ENCODE assay signal across 10 mouse cellular contexts in the genomic region with DNA sequence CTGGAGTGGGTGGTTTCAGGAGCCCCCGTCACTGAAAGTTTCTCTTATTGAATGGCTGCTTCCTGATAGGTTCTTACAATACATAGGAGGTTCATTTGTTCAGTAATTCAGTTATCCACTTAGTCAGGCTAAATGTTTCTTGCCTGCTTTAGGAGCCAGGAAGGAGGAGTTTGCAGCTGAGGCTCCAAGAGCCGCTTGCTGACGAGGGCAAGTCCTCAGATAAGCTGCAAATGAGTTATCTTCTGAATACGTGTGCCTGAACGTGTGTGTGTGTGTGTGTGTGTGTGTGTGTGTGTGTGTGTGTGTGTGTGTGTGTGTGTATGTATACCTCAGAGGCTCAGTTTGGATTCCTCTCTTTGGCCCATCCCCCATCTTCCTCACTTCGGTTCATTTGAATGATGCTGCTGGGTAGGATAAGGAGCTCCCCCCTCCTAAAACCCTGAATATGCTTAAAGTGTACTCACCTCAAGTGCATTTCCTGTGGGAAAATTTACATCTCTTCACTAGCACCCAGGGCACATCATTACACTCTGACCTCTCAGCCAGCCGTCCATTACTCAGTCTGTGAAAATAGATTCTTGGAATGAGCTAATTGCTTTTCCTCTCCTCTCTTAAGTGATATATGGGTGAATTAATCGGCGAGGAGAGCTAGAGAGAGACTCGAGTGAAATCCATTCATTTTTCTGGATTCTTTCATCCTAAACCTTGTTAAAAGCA. TPM values are rescaled to one million over a fixed set of nuclear protein-coding genes. Genes with fewer than 3 reads are reported as not detected.
A peak's percentile ranks its signal among the peaks of the same experiment; 100 is the strongest.
DNase-seq lines count a peak whose midpoint lies in the region; ATAC-seq lines count a peak whose summit lies in the region.
"Had no signal": no experiment of that assay in that cellular context is flagged by ENCODE, and none has a peak within 500 bp of the region (broad histone marks: within the 10 kb centered on the region; RNA-seq: fewer than 3 reads in every experiment).

No protein-coding gene starts in this region.

- H3K4me1 ChIP-seq in kidney, embryonic 15.5 days = peaks cover 50% of the 10 kb centered on the region

- no peaks in the 10 kb centered on the region for H3K27me3 ChIP-seq in kidney, embryonic 15.5 days

- no peak overlapping the region for H3K4me3 ChIP-seq in kidney, embryonic 15.5 days (replicated peaks)

- no peak overlapping the region for H3K9ac ChIP-seq in kidney, embryonic 15.5 days

- DNase-seq in kidney, adult 8-10 months = no peak
- DNase-seq in R1 (ENCODE audit: low read depth, low spot score) = peak; percentile 45
- peak; percentile 31 for DNase-seq in embryo, embryonic 10.5 days (ENCODE audit: low spot score)
- no peak for DNase-seq in right cerebral cortex, postnatal 25 days
- no peak for DNase-seq in layer of hippocampus, postnatal 25 days (ENCODE audit: extremely low spot score in 1 of 2, low spot score in 1 of 2)
- DNase-seq: cerebellum, postnatal 25 days; thymus, postnatal 25 days had no signal

- ATAC-seq in kidney, embryonic 15.5 days (replicated peaks; ENCODE audit: low FRiP score) = peak; percentile 24; the same call in 1 of the 2 replicates
- ATAC-seq in megakaryocyte-erythroid progenitor cell, adult 5-6 weeks (replicated peaks; ENCODE audit: low FRiP score, low TSS enrichment, poor library complexity, severe bottlenecking) = peak; percentile 90

- 26% methylated on average over 10 of the region's 10 CpGs for WGBS in kidney, embryonic 15.5 days

- H3K36me3 ChIP-seq in kidney, embryonic 15.5 days = peaks cover 23% of the 10 kb centered on the region

- no peak overlapping the region for H3K4me2 ChIP-seq in kidney, embryonic 15.5 days

- no peaks in the 10 kb centered on the region for H3K9me3 ChIP-seq in kidney, embryonic 15.5 days (replicated peaks)

- H3K27ac ChIP-seq in kidney, embryonic 15.5 days = peak overlapping the region; percentile 49; the same call in 1 of the 2 replicates
- H3K27ac ChIP-seq: macrophage had no signal

RNA-seq across cellular contexts. Expression of gene Adam19, which starts 35.3 kb away (rescaled TPM):
- polyA plus RNA-seq in kidney, embryonic 15.5 days (2015; fragmentation: Nextera tagmentation; extraction: Ambion mirVana) = 14.4 and 17.9 TPM in 2 replicates
- total RNA-seq in megakaryocyte-erythroid progenitor cell, adult 5-6 weeks (2014; fragmentation: Nextera tagmentation) = 0.20 and 0.92 TPM in 2 replicates
- not detected in 2 replicates for total RNA-seq in megakaryocyte-erythroid progenitor cell, adult 5-6 weeks (2017)
- total RNA-seq in layer of hippocampus, postnatal 25 days (2021) = 10 to 100 TPM; 15.7 to 18.3 TPM

RNA-seq across cellular contexts. Expression of gene Gm12166, which starts 39.0 kb away (rescaled TPM):
- polyA plus RNA-seq in kidney, embryonic 15.5 days (2015; fragmentation: Nextera tagmentation; extraction: Ambion mirVana) = 2.8 and 6.7 TPM in 2 replicates
- 8.4 TPM in 1 of 2 replicates, not detected in the other for total RNA-seq in megakaryocyte-erythroid progenitor cell, adult 5-6 weeks (2014; fragmentation: Nextera tagmentation)
- 7.6 and 8.1 TPM in 2 replicates for total RNA-seq in megakaryocyte-erythroid progenitor cell, adult 5-6 weeks (2017)
- 1 to 10 TPM; 3.4 to 4.2 TPM for total RNA-seq in layer of hippocampus, postnatal 25 days (2021)

Comparison
In these comparisons a context has a peak if more than half of its experiments do, and no peak if none do; other contexts are left out.
1. DNase-seq: peak in R1 (single experiment) and embryo, embryonic 10.5 days (single experiment); none in kidney, adult 8-10 months (0 of 2), right cerebral cortex, postnatal 25 days (single experiment) and layer of hippocampus, postnatal 25 days (0 of 2).
2. RNA of gene Adam19, which starts 35.3 kb away (total RNA-seq): 15.7 to 18.3 TPM in layer of hippocampus, postnatal 25 days; 0.20 to 0.92 TPM in megakaryocyte-erythroid progenitor cell, adult 5-6 weeks; every median in the first group is over 4 times any median in the second.